Mouse (Mus musculus) CD8-positive naive resting alpha-beta T cell, adult 2 months (primary cell): ENCODE data around the gene Pigt.

ENCODE experiments used
- DNase-seq, 2 experiments: peaks; one replicate each; pipeline ENCODE4 v3.0.0; 2022; ENCODE audit warnings: low read depth in 2 of 2, low spot score in 2 of 2

The Pigt gene

DNA sequence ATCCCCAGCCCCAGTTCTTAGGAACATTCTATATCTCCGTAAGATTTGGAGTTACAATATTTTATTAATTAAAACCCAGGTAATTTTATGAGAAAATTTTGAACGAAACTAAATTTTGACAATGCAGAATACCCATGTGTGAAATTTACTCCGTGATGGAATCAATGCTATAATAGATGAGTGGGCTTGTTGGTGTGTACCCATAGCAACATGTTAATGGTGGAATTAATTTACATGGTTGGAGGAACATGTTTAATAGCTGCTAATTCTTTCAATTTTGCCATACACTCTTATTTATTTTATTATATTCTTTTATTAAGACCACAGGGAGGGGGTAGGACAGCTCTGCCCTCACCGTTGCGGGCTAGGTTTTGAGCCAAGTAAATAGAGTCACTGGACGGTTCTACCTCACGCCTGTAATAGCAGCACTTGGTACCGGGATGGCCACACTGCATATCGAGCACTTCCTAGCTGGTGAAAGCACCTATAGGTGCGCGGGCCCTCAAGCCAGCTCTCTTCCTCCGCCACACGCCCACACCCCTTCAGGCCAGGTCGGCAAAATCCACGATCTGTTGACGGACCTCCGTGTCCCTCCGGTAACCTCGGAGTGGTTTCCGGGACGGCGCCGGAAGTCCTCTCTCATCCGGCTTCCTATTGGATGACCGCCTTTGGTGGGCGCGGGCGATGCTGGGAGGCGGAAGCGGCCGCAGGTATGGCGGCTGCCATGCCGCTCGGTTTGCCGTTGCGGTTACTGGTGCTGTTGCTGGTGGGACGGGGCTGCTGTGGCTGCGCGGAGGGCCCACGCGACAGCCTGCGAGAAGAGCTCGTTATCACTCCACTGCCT lies at the start of gene Pigt:
Gene Pigt, plus strand, starts transcription at position 674 of the 844 bp plus-strand sequence.
- DNase-seq = peak; percentile 76 to 78

- no peak for DNase-seq
Measured at GRCm38 (mm10) chr2:164448140-164448539, 49.2 kb upstream of the Pigt start.

DNA sequence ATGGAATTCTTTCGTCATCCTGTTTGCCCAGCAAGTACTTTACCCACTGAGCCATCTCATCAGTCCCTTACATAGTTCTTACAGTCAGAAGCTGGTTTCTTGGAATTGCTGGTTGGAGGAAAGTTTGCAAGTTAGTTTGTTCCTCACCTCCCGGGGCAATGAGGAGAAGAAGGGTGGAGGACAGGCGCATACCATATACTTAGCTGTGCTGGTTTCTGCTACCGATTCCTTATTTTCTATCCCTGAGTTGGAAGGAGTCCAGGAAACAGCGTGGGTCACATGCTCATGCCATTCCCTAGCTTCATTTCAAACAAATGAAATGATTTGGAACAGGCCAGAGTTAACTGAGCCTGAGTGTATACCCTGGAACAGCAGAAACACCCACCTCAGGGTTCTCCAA lies 48.4 kb upstream of the Pigt start:
- DNase-seq = no peak

DNA sequence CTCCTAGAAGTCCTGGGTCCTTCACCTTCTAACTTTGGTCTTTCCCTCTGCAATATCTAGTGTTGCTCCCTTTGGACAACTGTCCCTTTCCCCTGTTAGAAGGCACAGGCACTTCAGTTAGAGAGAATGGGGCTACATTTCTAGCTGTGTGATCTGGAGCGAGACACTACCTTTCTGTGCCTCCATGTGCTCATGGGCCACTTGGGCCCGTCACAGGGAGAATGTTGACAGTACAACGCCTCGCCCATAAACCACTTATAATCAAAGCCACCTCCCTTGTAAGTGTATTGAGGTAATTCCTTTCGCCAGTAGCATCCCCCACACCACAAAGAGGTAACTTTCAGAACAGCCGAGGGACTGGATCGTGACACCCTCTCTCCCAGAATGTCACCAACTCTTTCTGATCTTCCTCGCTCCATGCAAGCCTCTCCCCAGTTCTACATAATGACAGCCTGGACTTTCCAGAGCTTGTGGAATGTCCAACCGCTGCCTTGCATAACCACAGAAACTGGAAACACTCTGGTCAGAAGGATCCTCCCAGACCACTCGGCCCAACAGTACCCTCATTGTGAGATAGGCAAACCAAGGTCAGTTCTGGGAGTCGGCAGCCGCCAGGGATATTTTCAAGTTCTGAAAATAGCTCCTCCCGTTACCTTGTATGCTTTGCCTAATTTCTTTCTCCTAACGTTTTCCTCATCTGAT lies 47.8 kb upstream of the Pigt start:
- no peak for DNase-seq

GRCm38 (mm10) chr2:164452000-164452676 lies 45.2 kb upstream of the Pigt start:
- DNase-seq = no peak

- DNase-seq = no peak
Measured at GRCm38 (mm10) chr2:164453047-164453757, 44.1 kb upstream of the Pigt start.

DNA sequence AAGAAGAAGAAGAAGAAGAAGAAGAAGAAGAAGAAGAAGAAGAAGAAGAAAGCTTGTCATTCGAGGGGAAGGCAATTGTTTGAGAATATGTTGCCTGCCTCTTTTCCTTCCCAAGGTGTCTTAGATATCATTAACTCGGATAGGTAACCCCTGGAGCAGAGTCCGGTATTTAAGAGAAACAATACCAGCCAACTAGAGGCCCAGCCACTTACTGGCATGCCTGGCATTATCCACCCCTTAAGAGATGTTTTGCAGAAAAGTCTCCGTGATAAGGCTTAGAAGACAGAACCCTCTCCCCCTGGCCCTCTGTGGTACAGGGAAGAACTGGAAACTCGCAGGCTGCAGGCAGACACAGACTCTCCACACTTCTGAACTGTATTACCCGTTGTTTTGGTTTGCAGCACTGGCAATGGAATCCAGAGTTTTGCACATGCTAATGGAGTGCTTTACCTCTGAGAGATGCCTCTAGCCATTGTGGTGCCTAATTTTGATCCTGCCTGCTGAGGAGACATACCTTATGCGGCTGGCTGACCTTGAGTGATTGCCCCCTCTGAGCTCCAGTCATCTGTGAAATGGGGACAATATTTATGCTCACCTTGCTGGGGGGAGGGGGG lies 43.3 kb upstream of the Pigt start:
- no peak for DNase-seq

DNA sequence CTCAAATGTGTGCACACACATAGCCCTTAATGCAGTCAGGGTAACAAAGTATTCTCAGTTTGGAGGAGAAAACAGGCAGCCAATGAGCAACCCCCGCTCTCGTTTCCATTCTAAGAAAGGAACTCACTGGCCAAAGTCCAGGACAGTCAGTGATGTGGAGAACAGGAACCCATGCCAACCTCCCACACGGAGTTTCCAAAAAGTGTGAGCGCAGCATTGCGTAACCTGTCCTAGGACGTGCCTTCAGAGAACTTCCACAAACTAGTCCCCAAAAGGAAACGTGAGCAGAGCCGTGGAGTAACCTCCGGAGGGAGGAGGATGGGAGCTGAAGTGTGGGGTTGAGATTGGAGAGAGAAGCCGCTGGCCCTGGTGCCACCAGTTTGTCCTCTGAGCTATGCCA lies 42.5 kb upstream of the Pigt start:
- DNase-seq = no peak

GRCm38 (mm10) chr2:164455421-164456190 lies 41.7 kb upstream of the Pigt start:
- DNase-seq = no peak

GRCm38 (mm10) chr2:164456413-164456812 lies 40.9 kb upstream of the Pigt start:
- DNase-seq = no peak

GRCm38 (mm10) chr2:164456864-164457300 lies 40.4 kb upstream of the Pigt start, which contains the start of gene Sys1:
Sys1 (plus strand) TSS chr2:164456964.
- no peak for DNase-seq

- no peak for DNase-seq
Measured at GRCm38 (mm10) chr2:164457942-164458341, 39.4 kb upstream of the Pigt start.

- DNase-seq = no peak
Measured at GRCm38 (mm10) chr2:164458535-164458934, 38.8 kb upstream of the Pigt start.

DNA sequence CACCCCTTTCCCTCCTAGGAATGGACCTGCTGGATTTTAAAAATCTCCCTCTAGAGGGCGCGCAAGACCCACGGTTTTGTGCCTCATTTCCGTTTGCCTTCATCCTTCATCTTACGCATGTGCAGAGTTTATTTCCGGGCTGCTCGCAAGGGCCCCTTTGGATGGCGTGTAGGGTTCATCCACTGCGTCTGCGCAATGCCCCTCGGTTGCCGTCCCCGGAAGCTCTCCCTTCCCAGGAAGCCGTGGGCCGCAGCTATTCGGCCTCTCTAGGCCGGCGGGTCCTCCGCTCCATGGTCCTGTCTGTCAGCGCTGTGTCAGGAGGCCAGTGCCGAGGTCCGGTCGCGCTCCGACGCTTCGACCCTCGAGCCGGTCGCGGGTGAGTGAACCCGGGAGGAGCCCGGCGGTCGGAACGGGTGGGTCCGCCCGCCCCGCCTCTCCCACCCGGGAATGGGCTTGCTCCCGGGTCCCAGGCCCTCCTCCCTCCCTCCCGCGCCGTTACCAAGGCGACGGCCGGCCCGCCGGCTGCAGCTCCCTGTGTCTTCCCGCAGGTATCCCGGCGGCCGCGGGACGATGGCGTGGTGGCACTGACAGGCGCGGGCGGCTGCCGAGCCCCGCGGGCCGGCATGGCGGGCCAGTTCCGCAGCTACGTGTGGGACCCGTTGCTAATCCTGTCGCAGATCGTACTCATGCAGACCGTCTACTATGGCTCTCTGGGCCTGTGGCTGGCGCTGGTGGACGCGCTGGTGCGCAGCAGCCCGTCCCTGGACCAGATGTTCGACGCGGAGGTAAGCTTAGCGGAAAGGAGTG lies 36.4 kb upstream of the Pigt start, which contains the start of gene Gm20458:
Gene Gm20458, plus strand, starts transcription at position 223 of the 807 bp plus-strand sequence.
- DNase-seq = peak; percentile 92 to 93

GRCm38 (mm10) chr2:164465161-164465560 lies 32.2 kb upstream of the Pigt start:
- no peak for DNase-seq

DNA sequence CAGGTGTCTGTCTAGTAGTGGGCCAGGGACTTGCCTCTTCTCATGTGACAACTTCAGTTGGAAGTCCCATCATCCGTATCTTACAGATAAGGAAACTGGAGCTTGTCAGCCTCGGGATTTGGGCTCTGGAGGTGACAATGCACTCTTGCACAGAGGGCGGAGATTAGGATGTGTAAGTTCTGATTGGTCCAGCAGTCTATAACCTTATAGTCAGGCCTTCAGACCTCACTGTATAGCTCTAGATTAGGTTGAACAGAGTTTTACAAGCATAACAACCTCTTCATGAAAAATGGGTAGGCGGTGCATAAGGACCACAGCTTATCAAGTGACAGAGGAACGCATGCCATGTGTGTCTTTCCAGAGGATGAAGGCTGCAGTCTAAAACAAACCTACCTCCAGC lies 30.5 kb upstream of the Pigt start:
- DNase-seq = no peak

DNA sequence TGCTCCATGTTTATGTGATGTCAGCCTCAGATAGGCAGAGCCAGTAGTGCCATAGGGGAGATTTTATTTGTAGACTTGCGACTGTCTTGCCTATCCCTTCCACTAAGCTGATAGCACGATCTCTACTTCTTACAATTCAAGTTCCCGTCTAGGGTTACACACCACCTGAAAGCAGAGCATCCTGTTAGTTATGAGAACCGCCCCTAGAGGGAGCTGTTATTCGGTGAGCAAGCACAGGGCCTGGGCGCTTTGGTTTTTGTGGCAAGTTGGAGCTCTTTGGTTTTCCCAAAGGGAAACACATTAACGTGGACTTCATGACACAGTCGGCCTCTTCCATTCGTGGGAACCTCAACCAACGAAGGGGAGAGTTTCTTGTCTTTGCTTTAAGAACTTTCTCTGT lies 27.1 kb upstream of the Pigt start:
- DNase-seq = peak; percentile 42 to 52

GRCm38 (mm10) chr2:164473624-164474023 lies 23.7 kb upstream of the Pigt start, which contains the start of gene Trp53tg5:
Trp53tg5 (minus strand) TSS chr2:164473724.
- no peak for DNase-seq
